Mouse (Mus musculus) lung, postnatal 0 days (tissue): ENCODE results near the gene Gbp3. TPM values are rescaled to one million over a fixed set of nuclear protein-coding genes. Genes with fewer than 3 reads are reported as not detected.
"Not testable (repeated sequence)": the region's sequence is repeated elsewhere in the genome, so short reads cannot be mapped to it uniquely, and the experiment has no call there.

Experiments used
- ATAC-seq: fragments of 200-750 bp; cut with Nextera tagmentation; 2 replicates; pipeline ENCODE4 v1.8.0; 2017; ENCODE audit warnings: moderate library complexity
- DNase-seq: peaks from one replicate; pipeline ENCODE4 v3.0.0-alpha.2; 2016; ENCODE audit warnings: low spot score
- H3K27ac ChIP-seq: fragments of 300-500 bp; sonication (generic); 2 replicates; pipeline ENCODE4 v1.5.1; 2014; ENCODE audit warnings: antibody characterized with exemption, mild to moderate bottlenecking, low read length, mixed read lengths
- H3K27me3 ChIP-seq: fragments of 300-500 bp; sonication (generic); replicated peaks from 2 replicates; pipeline ENCODE4 v1.6.1; 2014; ENCODE audit warnings: low read length, mixed read lengths; ENCODE audit not compliant: insufficient read depth
- H3K36me3 ChIP-seq: fragments of 300-500 bp; sonication (generic); 2 replicates; pipeline ENCODE4 v1.6.1; 2014; ENCODE audit warnings: low read length, mixed read lengths; ENCODE audit not compliant: insufficient read depth
- H3K4me1 ChIP-seq: fragments of 300-500 bp; sonication (generic); 2 replicates; pipeline ENCODE4 v1.6.1; 2014; ENCODE audit warnings: antibody characterized with exemption, low read depth, low read length, mixed read lengths; ENCODE audit not compliant: insufficient read depth
- H3K4me2 ChIP-seq: fragments of 300-500 bp; sonication (generic); replicated peaks from 2 replicates; pipeline ENCODE4 v1.6.1; 2014; ENCODE audit warnings: low read depth, mild to moderate bottlenecking, low read length, moderate library complexity, mixed read lengths
- H3K4me3 ChIP-seq: fragments of 300-500 bp; sonication (generic); 2 replicates; pipeline ENCODE4 v1.5.1; 2014; ENCODE audit warnings: low read depth, low read length
- H3K9ac ChIP-seq: fragments of 300-500 bp; sonication (generic); replicated peaks from 2 replicates; pipeline ENCODE4 v1.6.1; 2014; ENCODE audit warnings: low read depth, mild to moderate bottlenecking
- H3K9me3 ChIP-seq: fragments of 300-500 bp; sonication (generic); 2 replicates; pipeline ENCODE4 v1.6.1; 2016; ENCODE audit warnings: low read length, mixed read lengths
- CTCF ChIP-seq: IDR thresholded peaks from 2 replicates; pipeline ENCODE4 v1.5.1; 2016; ENCODE audit warnings: antibody characterized with exemption, mild to moderate bottlenecking
- EP300 ChIP-seq: IDR thresholded peaks from 2 replicates; pipeline ENCODE4 v1.6.1; 2016; ENCODE audit warnings: antibody characterized with exemption, mild to moderate bottlenecking, control low read depth
- WGBS: fragments of 180-500 bp; shearing (Covaris S2); extraction: QIAGEN DNeasy Blood & Tissue Kit; methylation state at CpG from one replicate; pipeline ENCODE4 v1.1.7; 2014; 5-methylcytosine and 5-hydroxymethylcytosine counted together
- polyA plus RNA-seq: library from polyadenylated mRNA; unstranded; fragments of >200 nt; fragmentation: Nextera tagmentation; extraction: Ambion mirVana; gene quantifications from 2 replicates; pipeline ENCODE4 v1.2.1, GENCODE M21; 2015

Gene Gbp3
- polyA plus RNA-seq, 1 experiment from 2014 or later = 7.5 TPM

DNA sequence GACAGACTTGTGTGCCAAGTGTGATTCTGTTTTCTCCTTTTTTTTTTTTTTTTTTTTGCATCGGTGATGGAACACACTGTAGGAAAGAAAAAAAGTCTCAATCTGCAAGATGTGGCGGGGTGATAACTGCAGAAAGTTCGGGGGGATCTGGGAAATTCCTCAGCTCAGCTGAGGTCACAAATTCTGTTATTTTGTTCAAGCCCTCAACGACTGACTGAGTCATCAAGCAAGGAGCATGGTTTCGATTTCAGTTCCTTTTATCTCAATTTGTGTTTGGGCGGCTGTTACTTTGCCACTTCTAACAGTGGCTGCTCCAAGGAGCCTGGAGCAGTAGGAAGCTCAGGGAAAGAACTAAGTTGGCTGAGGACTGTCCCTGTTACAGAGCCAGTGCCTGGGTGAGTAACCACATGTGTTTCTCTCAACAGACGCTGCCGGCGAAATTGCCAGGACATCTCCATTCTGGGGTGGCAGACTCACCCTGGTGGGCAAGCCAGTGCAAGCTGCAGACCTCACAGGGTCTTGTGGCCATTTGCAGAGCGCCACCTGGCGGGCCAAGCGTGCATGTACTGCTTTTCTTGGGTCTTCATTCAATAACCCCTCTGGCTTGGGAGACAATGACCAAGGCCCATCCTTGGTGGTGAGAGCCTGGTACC is 596 bp downstream of the Gbp3 start:
- Histone ChIP-seq H3K4me1 (no peaks in the 10 kb centered on the region), H3K4me3 (peak overlapping the region; percentile 41), H3K9ac (no peak overlapping the region), H3K9me3 (no peaks in the 10 kb centered on the region), H3K27me3 (no peaks in the 10 kb centered on the region), H3K27ac (peak overlapping the region; percentile 67), H3K36me3 (no peaks in the 10 kb centered on the region), H3K4me2 (peak overlapping the region; percentile 56)
- peak; percentile 99 for TF ChIP-seq CTCF
- no peak for TF ChIP-seq EP300
- peak; percentile 86 for DNase-seq
- peak; percentile 89 for ATAC-seq
- WGBS = 4% methylated on average over 12 of the region's 12 CpGs

DNA sequence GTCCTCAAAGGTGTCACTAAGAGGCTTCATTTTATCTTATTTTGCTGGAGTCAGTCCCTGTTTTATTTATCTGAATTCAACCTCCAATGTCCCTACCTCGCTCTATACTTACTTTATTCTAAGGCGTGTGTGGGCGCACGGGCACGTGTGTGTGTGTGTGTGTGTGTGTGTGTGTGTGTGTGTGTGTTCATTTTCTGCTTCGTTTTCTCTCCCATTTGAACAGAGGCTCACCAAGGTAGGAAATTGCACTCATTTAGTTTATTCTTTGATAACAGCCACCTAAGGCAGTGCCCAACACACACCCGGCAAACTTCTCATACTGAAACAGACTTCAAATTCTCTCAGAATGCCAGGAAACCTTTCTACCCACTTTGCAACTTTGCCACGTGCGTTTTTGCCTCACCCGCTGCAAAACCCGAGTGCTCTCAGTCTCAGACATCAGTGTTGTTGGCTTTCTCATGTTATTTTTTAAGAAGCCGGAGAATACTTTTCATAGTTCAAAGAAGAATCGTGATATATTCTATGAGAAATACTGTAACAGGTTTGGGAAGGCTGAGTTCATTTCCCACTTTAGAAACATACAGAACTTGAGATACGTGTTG is 1.3 kb downstream of the Gbp3 start:
- WGBS = 78% methylated on average over 14 of the region's 14 CpGs
- Histone ChIP-seq H3K27me3 (no peaks in the 10 kb centered on the region), H3K27ac (no peak overlapping the region), H3K4me2 (peak overlapping the region; percentile 56; the same call in 1 of the 2 replicates), H3K9me3 (no peaks in the 10 kb centered on the region), H3K9ac (no peak overlapping the region), H3K4me1 (no peaks in the 10 kb centered on the region), H3K36me3 (no peaks in the 10 kb centered on the region), H3K4me3 (peak overlapping the region; percentile 41; the same call in 1 of the 2 replicates)
- ATAC-seq (no peak), DNase-seq (no peak)
- TF ChIP-seq CTCF (no peak), EP300 (no peak)

DNA sequence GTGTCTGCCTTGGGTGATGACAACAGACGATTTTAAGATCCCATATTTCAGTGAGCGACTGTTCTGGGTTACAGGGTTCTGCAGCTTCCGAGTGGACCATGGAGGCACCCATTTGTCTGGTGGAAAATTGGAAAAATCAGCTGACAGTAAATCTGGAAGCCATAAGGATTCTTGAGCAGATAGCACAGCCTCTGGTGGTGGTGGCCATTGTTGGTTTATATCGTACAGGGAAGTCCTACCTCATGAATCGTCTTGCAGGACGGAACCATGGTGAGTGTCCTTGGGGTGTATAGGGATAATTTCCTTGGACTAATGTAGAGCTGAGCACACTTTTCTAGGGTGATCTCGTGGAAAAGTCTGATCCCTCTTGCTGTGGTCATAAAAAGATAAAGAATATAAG is 1.8 kb downstream of the Gbp3 start:
- Histone ChIP-seq H3K9me3 (no peaks in the 10 kb centered on the region), H3K9ac (no peak overlapping the region), H3K27me3 (no peaks in the 10 kb centered on the region), H3K36me3 (no peaks in the 10 kb centered on the region), H3K27ac (no peak overlapping the region), H3K4me3 (no peak overlapping the region), H3K4me2 (no peak overlapping the region), H3K4me1 (no peaks in the 10 kb centered on the region)
- ATAC-seq (no peak), DNase-seq (no peak)
- WGBS = 76% methylated on average over 7 of the region's 7 CpGs
- TF ChIP-seq CTCF (no peak), EP300 (no peak)

DNA sequence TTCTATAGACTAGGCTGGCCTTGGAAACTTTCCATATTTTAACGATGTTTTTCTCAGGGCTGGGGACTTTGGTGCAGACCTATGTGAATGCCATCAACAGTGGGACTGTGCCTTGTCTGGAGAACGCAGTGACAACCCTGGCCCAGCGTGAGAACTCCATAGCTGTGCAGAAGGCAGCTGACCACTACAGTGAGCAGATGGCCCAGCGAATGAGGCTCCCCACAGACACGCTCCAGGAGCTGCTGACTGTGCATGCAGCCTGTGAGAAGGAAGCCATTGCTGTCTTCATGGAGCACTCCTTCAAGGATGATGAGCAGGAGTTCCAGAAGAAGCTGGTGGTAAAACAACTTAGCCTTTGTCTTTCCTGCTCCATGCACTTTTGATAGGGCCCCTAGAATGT is 7.7 kb downstream of the Gbp3 start:
- 84% methylated on average over 5 of the region's 5 CpGs for WGBS
- H3K4me1 ChIP-seq, H3K9ac ChIP-seq, H3K4me3 ChIP-seq, H3K9me3 ChIP-seq, ATAC-seq, H3K4me2 ChIP-seq, DNase-seq, H3K27me3 ChIP-seq, H3K27ac ChIP-seq, H3K36me3 ChIP-seq: not testable (repeated sequence)

DNA sequence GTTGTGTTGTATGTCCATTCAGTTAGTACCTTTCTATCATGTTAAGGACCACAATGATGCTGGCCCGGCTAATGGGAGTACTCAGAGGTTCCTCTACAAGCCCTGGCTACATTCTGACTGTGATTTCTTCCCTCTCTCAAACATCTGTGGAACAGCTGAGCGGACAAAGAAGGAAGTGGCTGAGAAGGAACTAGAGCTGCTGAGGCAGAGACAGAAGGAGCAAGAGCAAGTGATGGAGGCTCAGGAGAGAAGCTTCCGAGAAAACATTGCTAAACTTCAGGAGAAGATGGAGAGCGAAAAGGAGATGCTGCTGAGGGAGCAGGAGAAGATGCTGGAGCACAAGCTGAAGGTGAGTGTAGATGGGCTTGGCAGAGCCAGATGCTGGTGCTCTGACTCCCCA is 10.9 kb downstream of the Gbp3 start:
- DNase-seq (no peak), ATAC-seq (no peak)
- Histone ChIP-seq H3K4me1 (no peaks in the 10 kb centered on the region), H3K27ac (no peak overlapping the region), H3K36me3 (no peaks in the 10 kb centered on the region; the same call in 1 of the 2 replicates), H3K9ac (no peak overlapping the region), H3K4me2 (no peak overlapping the region), H3K4me3 (no peak overlapping the region), H3K27me3 (no peaks in the 10 kb centered on the region), H3K9me3 (no peaks in the 10 kb centered on the region)
- no peak for TF ChIP-seq EP300
- TF ChIP-seq CTCF = no peak
- 93% methylated on average over 4 of the region's 4 CpGs for WGBS

DNA sequence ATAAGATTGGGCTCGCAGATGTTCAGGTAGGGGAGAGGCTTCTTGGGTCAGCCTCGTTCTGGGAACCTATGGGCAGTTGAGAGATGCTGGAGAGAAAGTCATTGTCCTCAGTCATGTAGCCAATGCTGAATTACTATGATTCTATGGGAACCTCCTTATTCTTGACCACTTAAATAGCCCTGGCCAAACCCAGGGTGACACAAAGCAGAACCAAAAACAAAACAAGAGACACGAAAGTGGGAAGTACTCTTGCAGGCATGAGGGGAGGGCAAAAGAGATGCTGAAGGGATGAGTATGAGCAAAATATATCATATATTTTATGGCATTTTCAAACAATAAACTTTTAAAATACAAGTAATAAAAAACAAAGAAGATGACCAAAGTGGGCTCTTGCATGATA is 17.3 kb downstream of the Gbp3 start:
- Histone ChIP-seq H3K4me2 (no peak overlapping the region), H3K4me1 (no peaks in the 10 kb centered on the region), H3K27me3 (no peaks in the 10 kb centered on the region), H3K36me3 (no peaks in the 10 kb centered on the region), H3K27ac (no peak overlapping the region), H3K9me3 (no peaks in the 10 kb centered on the region), H3K9ac (no peak overlapping the region), H3K4me3 (no peak overlapping the region)
- TF ChIP-seq CTCF = no peak
- TF ChIP-seq EP300 = no peak
- 64% methylated on average over 3 of the region's 3 CpGs for WGBS
- DNase-seq (no peak), ATAC-seq (no peak)

DNA sequence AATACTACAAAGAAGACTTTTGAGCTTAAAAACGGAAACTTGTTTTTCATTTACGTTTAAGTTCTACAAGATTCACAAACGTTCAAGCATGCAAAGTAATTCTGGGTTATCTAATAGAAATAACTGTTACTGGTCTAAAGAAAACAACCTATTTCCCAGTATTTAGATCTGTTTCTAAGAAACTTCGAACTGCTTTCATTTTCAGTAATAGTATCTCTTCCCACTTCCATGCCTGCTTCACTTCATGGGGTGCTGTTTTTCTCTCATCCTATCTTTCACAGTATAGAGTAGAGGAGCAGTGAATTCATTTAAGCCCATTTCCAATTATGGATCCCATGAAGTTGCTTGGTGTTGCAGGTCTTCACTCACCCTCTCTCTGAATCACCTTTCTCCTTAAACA is 18.5 kb downstream of the Gbp3 start:
- H3K4me1 ChIP-seq = no peaks in the 10 kb centered on the region
- TF ChIP-seq CTCF = no peak
- no peak for TF ChIP-seq EP300
- H3K27me3 ChIP-seq = no peaks in the 10 kb centered on the region
- ATAC-seq (no peak), DNase-seq (no peak)
- no peaks in the 10 kb centered on the region for H3K9me3 ChIP-seq
- no peak overlapping the region for H3K4me2 ChIP-seq
- 80% methylated on average over 4 of the region's 4 CpGs for WGBS
- H3K36me3 ChIP-seq = no peaks in the 10 kb centered on the region
- H3K9ac ChIP-seq = no peak overlapping the region
- no peak overlapping the region for H3K27ac ChIP-seq
- H3K4me3 ChIP-seq = no peak overlapping the region
